Mouse (Mus musculus) layer of hippocampus, postnatal 36 days (tissue): ENCODE data around the gene Ltbp1. TPM values are rescaled to one million over a fixed set of nuclear protein-coding genes. Genes with fewer than 3 reads are reported as not detected.

ENCODE experiments used
- DNase-seq, 2 experiments: peaks; one replicate each; pipeline ENCODE4 v3.0.0; 2022
- total RNA-seq, 2 experiments: library from RNA; stranded (reverse); gene quantifications; 2 replicates each; pipeline ENCODE4 v1.2.3; 2021

The Ltbp1 gene
- total RNA-seq = 1 to 10 TPM; 6.4 to 7.5 TPM

GRCm38 (mm10) chr17:75005281-75005684, at the start of gene Ltbp1:
Gene Ltbp1 (plus strand): TSS chr17:75005568.
- DNase-seq = peak; percentile 41 to 53

GRCm38 (mm10) chr17:74959481-74960245, 45.7 kb upstream of the Ltbp1 start:
- DNase-seq = no peak

- no peak for DNase-seq
These were observed 42.1 kb upstream of the Ltbp1 start for GRCm38 (mm10) chr17:74963222-74963621.

GRCm38 (mm10) chr17:74963861-74964260, 41.5 kb upstream of the Ltbp1 start:
- DNase-seq = no peak

GRCm38 (mm10) chr17:74967298-74967848, 38.0 kb upstream of the Ltbp1 start:
- DNase-seq = no peak

- no peak for DNase-seq
These were observed 37.1 kb upstream of the Ltbp1 start for GRCm38 (mm10) chr17:74968152-74968712.

- no peak for DNase-seq
These were observed 36.6 kb upstream of the Ltbp1 start for GRCm38 (mm10) chr17:74968738-74969271.

GRCm38 (mm10) chr17:74975192-74975591, 30.2 kb upstream of the Ltbp1 start:
- DNase-seq = no peak

- no peak for DNase-seq
These were observed 29.0 kb upstream of the Ltbp1 start for GRCm38 (mm10) chr17:74976167-74976985.

GRCm38 (mm10) chr17:74979767-74980166, 25.6 kb upstream of the Ltbp1 start:
- DNase-seq = no peak

GRCm38 (mm10) chr17:74981703-74982102, 23.7 kb upstream of the Ltbp1 start:
- no peak for DNase-seq

- DNase-seq = no peak
These were observed 22.5 kb upstream of the Ltbp1 start for GRCm38 (mm10) chr17:74982880-74983279.

- no peak for DNase-seq
These were observed 21.3 kb upstream of the Ltbp1 start for GRCm38 (mm10) chr17:74984071-74984470.

GRCm38 (mm10) chr17:74984681-74985080, 20.7 kb upstream of the Ltbp1 start:
- DNase-seq = peak; percentile 21 to 36

GRCm38 (mm10) chr17:74987067-74987466, 18.3 kb upstream of the Ltbp1 start:
- no peak for DNase-seq

GRCm38 (mm10) chr17:74989691-74990090, 15.7 kb upstream of the Ltbp1 start:
- no peak for DNase-seq

GRCm38 (mm10) chr17:74990561-74990960, 14.8 kb upstream of the Ltbp1 start:
- no peak for DNase-seq

GRCm38 (mm10) chr17:74993726-74994581, 11.4 kb upstream of the Ltbp1 start:
- no peak for DNase-seq

- no peak for DNase-seq
These were observed 10.8 kb upstream of the Ltbp1 start for GRCm38 (mm10) chr17:74994582-74994893.

GRCm38 (mm10) chr17:74995266-74995665, 10.1 kb upstream of the Ltbp1 start:
- DNase-seq = no peak

- DNase-seq = no peak
These were observed 5.3 kb upstream of the Ltbp1 start for GRCm38 (mm10) chr17:75000066-75000465.

GRCm38 (mm10) chr17:75004820-75005219, 548 bp upstream of the Ltbp1 start:
- peak; percentile 64 to 65 for DNase-seq
